Mouse (Mus musculus): ENCODE data around the gene Lig4.

The Lig4 gene

GRCm38 (mm10) chr8:9929746-9930445 lies 47.6 kb downstream of the Lig4 start:
- no peak for DNase-seq

Measured in thymus, adult 18-20 months (tissue).